Mouse (Mus musculus) spleen, adult 2 months (tissue): ENCODE data around the gene Tex14. TPM values are rescaled to one million over a fixed set of nuclear protein-coding genes. Genes with fewer than 3 reads are reported as not detected.
"Not testable (repeated sequence)": the region's sequence is repeated elsewhere in the genome, so short reads cannot be mapped to it uniquely, and the experiment has no call there.

Source experiments
- DNase-seq, 2 experiments: peaks; one replicate each; pipeline versions ENCODE4 v3.0.0 to v3.0.0-alpha.2; 2012 to 2021; ENCODE audit warnings: low spot score in 2 of 2, low read depth in 1 of 2
- H3K27ac ChIP-seq: fragments of 200-500 bp; 2 replicates; pipeline ENCODE4 v1.5.1; 2012; ENCODE audit warnings: low read length, inconsistent platforms; ENCODE audit not compliant: insufficient read depth
- H3K27me3 ChIP-seq: fragments of 200-500 bp; 2 replicates; pipeline ENCODE4 v1.6.1; 2012; ENCODE audit warnings: mild to moderate bottlenecking, moderate library complexity, low read length, inconsistent platforms; ENCODE audit not compliant: control insufficient read depth, insufficient read depth
- H3K36me3 ChIP-seq: fragments of 200-500 bp; 2 replicates; pipeline ENCODE4 v1.6.1; 2012; ENCODE audit warnings: mild to moderate bottlenecking, low read length, inconsistent platforms; ENCODE audit not compliant: control insufficient read depth, insufficient read depth
- H3K4me1 ChIP-seq: fragments of 200-500 bp; 2 replicates; pipeline ENCODE4 v1.6.1; 2011; ENCODE audit warnings: inconsistent platforms; ENCODE audit not compliant: control insufficient read depth, insufficient read depth, insufficient read length
- H3K4me3 ChIP-seq: fragments of 200-500 bp; 2 replicates; pipeline ENCODE4 v1.5.1; 2011; ENCODE audit warnings: mild to moderate bottlenecking, inconsistent platforms; ENCODE audit not compliant: insufficient read depth, insufficient read length; ENCODE audit errors: extremely low read depth
- CTCF ChIP-seq: fragments of 200-500 bp; IDR thresholded peaks from 2 replicates; pipeline ENCODE4 v1.5.1; 2011; ENCODE audit warnings: mild to moderate bottlenecking, inconsistent platforms; ENCODE audit not compliant: insufficient read depth, insufficient read length, insufficient replicate concordance; ENCODE audit errors: extremely low read depth
- POLR2A ChIP-seq: fragments of 200-500 bp; IDR thresholded peaks from 2 replicates; pipeline ENCODE4 v1.6.1; 2011; ENCODE audit warnings: low read depth, low read length, inconsistent platforms
- WGBS: fragments of 180-500 bp; shearing (Covaris S2); methylation state at CpG from one replicate; pipeline ENCODE4 v1.1.7; 2018; 5-methylcytosine and 5-hydroxymethylcytosine counted together
- polyA plus RNA-seq: library from polyadenylated mRNA; depleted of rRNA; stranded (reverse); fragments of >200 nt; gene quantifications from 2 replicates; pipeline ENCODE4 v1.2.3, GENCODE M21; 2012

Tex14 gene
- polyA plus RNA-seq, 1 experiment = 0.16 TPM

GRCm38 (mm10) chr11:87426450-87427250 is 21.8 kb downstream of the Tex14 start:
- Histone ChIP-seq H3K27ac (peak overlapping the region; percentile 39; the same call in 1 of the 2 replicates), H3K4me3 (peak overlapping the region; percentile 35; the same call in 1 of the 2 replicates)
- H3K4me1 ChIP-seq, H3K27me3 ChIP-seq, H3K36me3 ChIP-seq: not testable (repeated sequence)
- 2% methylated on average over 24 of the region's 24 CpGs for WGBS
- TF ChIP-seq POLR2A = peak; percentile 100
- DNase-seq = peak; percentile 83 to 93

DNA sequence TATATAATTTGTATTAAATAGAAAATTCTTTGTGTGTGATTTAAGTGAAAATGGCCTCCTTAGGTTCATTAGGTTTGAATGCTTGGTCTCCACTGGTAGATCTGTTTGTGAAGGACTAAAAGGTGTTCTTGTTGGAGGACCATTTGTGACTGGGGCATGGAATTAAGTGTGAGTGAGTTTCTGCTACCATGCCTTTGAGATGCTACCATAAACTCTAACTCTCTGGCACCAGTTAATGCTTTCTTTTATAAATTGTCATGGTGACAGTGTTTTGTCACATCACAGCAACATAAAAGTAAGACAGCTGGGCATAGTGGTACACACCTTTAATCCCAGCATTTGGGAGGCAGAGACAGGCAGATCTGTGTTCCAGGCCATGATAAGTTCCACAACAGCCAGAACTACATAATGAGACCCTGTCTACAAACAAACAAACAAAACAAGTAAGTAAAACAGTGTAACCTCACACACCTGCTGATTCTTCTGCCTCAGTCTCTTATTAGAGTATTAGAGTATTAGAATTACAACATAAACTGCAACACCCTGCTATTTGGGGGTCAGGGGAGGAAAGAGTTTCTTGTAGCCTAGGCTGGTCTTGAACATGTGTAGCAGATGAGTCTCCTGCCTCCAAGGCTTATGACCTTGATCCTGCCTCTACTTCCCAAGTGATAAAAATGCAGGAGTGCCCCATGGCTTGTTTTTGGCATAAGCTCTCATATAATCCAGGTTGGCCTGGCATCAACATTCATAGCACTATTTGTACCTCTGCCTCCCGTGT is 22.6 kb downstream of the Tex14 start:
- WGBS = 50% methylated on average over 1 of the region's 1 CpGs
- peak in 1 of 2 experiments; percentile 50 for DNase-seq
- Histone ChIP-seq H3K27ac (no peak overlapping the region), H3K4me3 (no peak overlapping the region), H3K4me1 (peaks cover 2% of the 10 kb centered on the region; the same call in 1 of the 2 replicates), H3K27me3 (no peaks in the 10 kb centered on the region), H3K36me3 (no peaks in the 10 kb centered on the region)
- TF ChIP-seq POLR2A (no peak), CTCF (no peak)

GRCm38 (mm10) chr11:87428051-87428673 is 23.3 kb downstream of the Tex14 start:
- no peak overlapping the region for H3K4me3 ChIP-seq
- WGBS = 76% methylated on average over 2 of the region's 2 CpGs
- H3K4me1 ChIP-seq = peaks cover 2% of the 10 kb centered on the region; the same call in 1 of the 2 replicates
- DNase-seq = no peak
- TF ChIP-seq POLR2A (no peak), CTCF (no peak)
- no peaks in the 10 kb centered on the region for H3K27me3 ChIP-seq
- no peaks in the 10 kb centered on the region for H3K36me3 ChIP-seq
- H3K27ac ChIP-seq = no peak overlapping the region

DNA sequence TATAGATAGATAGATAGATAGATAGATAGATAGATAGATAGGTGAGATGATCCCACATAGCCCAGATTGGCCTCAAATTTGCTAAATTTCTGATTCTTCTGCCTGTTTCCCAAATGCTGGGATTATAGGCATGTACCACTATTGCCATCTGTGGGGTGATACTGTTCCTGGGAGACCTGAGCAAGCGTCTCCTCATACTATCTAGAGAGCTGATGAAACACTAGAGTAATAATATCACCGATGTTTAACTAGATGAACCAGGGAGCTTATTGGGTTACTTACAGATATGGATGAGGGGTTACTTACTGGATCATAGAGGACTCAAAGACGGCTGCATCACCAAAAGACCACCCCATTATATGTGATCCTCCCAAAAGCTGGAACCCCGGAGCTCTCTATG is 24.5 kb downstream of the Tex14 start:
- Histone ChIP-seq H3K4me3 (no peak overlapping the region), H3K36me3 (no peaks in the 10 kb centered on the region), H3K27ac (no peak overlapping the region), H3K4me1 (peaks cover 2% of the 10 kb centered on the region; the same call in 1 of the 2 replicates), H3K27me3 (no peaks in the 10 kb centered on the region)
- DNase-seq = no peak
- TF ChIP-seq CTCF = no peak
- TF ChIP-seq POLR2A = no peak
- WGBS = 94% methylated on average over 4 of the region's 4 CpGs

DNA sequence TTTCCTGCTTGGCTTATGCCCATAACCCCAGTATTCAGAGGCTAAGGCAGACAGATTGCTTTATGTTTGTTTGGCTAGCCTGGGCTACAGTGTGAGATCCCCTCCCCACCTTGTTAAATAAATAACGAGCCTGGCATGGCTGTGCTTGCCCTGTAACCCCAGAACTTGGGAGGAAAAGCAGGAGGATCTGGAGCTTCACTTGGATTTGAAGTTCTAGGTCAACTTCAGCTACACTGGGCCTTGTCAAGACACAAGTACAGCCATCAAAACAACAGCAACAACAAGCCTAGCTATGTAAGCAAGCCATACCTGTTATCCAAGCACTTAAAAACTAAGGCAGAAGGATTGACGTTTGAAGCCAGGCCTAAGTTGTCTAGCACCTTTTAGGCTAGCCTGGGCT is 25.5 kb downstream of the Tex14 start:
- TF ChIP-seq POLR2A (no peak), CTCF (no peak)
- no peak for DNase-seq
- Histone ChIP-seq H3K4me1 (peaks cover 2% of the 10 kb centered on the region; the same call in 1 of the 2 replicates), H3K36me3 (no peaks in the 10 kb centered on the region), H3K27ac (no peak overlapping the region), H3K4me3 (no peak overlapping the region), H3K27me3 (no peaks in the 10 kb centered on the region)
- WGBS = 82% methylated on average over 2 of the region's 2 CpGs

DNA sequence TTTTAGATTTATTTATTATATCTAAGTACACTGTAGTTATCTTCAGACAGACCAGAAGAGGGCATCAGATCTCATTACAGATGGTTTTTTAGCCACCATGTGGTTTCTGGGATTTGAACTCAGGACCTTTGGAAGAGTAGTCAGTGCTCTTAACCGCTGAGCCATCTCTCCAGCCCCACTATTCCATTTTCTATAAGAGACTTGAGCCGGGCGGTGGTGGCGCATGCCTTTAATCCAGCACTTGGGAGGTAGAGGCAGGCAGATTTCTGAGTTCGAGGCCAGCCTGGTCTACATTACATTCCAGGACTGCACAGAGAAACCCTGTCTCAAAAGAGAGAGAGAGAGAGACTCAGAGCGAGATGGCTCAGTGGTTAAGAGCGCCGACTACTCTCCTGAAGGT is 26.9 kb downstream of the Tex14 start:
- not testable (repeated sequence) for H3K27ac ChIP-seq, H3K4me1 ChIP-seq, DNase-seq, H3K4me3 ChIP-seq, H3K36me3 ChIP-seq, H3K27me3 ChIP-seq
- WGBS = 95% methylated on average over 8 of the region's 8 CpGs
